Mouse (Mus musculus): Measurements from ENCODE around the gene Tbc1d5.

DNA sequence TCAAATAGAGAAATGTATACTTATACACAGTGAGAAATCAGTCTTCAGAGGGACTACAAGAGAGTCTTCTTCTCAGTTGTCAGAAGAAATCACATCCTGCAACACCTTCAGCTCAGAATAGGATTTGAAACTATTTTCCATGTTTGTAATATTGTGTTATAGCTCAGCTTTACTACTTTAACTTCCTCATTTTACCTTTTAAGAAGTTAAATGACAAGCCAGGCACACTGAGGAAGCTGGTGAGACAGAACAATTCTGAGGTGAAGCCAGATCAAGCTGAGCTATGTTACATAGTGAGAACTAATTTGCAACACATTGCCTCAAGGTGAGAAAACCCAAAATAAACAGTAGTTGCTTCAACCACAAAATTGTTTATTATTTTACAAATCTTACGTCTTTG is 135.3 kb downstream of the Tbc1d5 start:
- no peak for TF ChIP-seq CTCF (conservative IDR thresholded peaks at IDR 0.05; ENCODE audit: low read length)
- TF ChIP-seq NANOG (IDR thresholded peaks at IDR 0.05; ENCODE audit: borderline replicate concordance, low read length): no peak

All from E14TG2a.4 (cell line).